8 mouse cellular contexts compared by ENCODE assay signal in the genomic region with DNA sequence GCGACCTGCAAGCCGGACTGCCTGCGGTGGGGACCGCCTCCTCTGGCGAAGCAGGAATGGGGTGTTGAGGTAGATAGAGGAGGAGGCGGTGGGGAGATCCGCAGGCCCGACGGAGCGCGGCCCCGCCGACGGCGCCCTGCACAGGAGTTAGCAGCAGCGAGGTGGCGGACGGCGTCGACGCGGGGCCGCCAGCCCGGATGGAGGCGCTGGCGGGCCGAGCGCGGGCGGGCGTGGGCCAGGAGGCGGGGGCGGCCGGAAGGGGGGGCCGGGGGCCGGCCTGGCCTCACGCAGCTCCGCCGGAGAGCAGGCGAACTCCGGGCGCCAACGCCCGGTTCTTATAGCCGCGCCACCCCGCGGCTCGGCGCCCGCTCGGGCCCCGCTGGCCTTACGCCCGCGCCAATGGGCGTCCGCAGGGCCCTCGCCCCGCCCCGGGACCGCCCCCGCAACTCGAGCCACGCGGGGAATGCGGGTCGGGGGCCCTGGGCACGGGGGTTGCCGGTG. TPM values are rescaled to one million over a fixed set of nuclear protein-coding genes. Genes with fewer than 3 reads are reported as not detected.
DNase-seq lines count a peak whose midpoint lies in the region; ATAC-seq and TF ChIP-seq lines count a peak whose summit lies in the region.

No protein-coding gene starts in this region.

- no peak for TF ChIP-seq EP300 in heart, adult 2 months (IDR thresholded peaks at IDR 0.05; ENCODE audit: insufficient read depth, low read depth, low read length)

- no peaks in the 10 kb centered on the region for H3K79me2 ChIP-seq in heart, adult 2 months (replicated peaks; ENCODE audit: control insufficient read depth, insufficient read depth, low read length)

- no peak for TF ChIP-seq POLR2A in heart, adult 2 months (IDR thresholded peaks at IDR 0.05; ENCODE audit: insufficient read depth, low read depth, low read length)

- WGBS in heart, adult 2 months: 1% methylated on average over 52 of the region's 70 CpGs
- WGBS in heart, embryonic 16.5 days: under 1% methylated on average over 49 of the region's 70 CpGs
- WGBS in liver, embryonic 11.5 days: under 1% methylated on average over 51 of the region's 70 CpGs
- WGBS in neural tube, embryonic 14.5 days: under 1% methylated on average over 35 of the region's 70 CpGs

- intact Hi-C loops in heart, adult 2 months (cut with DNase I): no loop called here

- peak; percentile 27 for TF ChIP-seq CTCF in heart, adult 2 months (IDR thresholded peaks at IDR 0.05)

- no peaks in the 10 kb centered on the region for H3K9me3 ChIP-seq in heart, embryonic 16.5 days (replicated peaks; ENCODE audit: control insufficient read depth, low read length)
- no peaks in the 10 kb centered on the region for H3K9me3 ChIP-seq in liver, embryonic 11.5 days (ENCODE audit: control insufficient read depth, low read length)
- no peaks in the 10 kb centered on the region for H3K9me3 ChIP-seq in neural tube, embryonic 14.5 days (ENCODE audit: control insufficient read depth, low read length)

- peaks cover 31% of the 10 kb centered on the region for H3K27me3 ChIP-seq in heart, adult 2 months (ENCODE audit: control insufficient read depth, insufficient read depth, low read length)
- peaks cover 56% of the 10 kb centered on the region for H3K27me3 ChIP-seq in heart, embryonic 16.5 days (ENCODE audit: control insufficient read depth, insufficient read depth, low read length)
- peaks cover 100% of the 10 kb centered on the region for H3K27me3 ChIP-seq in liver, embryonic 11.5 days (replicated peaks; ENCODE audit: control insufficient read depth, insufficient read depth, low read length)
- H3K27me3 ChIP-seq in neural tube, embryonic 14.5 days (ENCODE audit: control insufficient read depth, insufficient read depth, low read length): peaks cover 58% of the 10 kb centered on the region

- H3K36me3 ChIP-seq in heart, adult 2 months (ENCODE audit: control insufficient read depth, insufficient read depth, low read length): no peaks in the 10 kb centered on the region
- 0 out of 2 replicates have a peak, but pooled peaks cover 3% of the 10 kb centered on the region for H3K36me3 ChIP-seq in heart, embryonic 16.5 days (ENCODE audit: control insufficient read depth, insufficient read depth)
- no peaks in the 10 kb centered on the region for H3K36me3 ChIP-seq in liver, embryonic 11.5 days (ENCODE audit: control insufficient read depth, insufficient read depth, low read length)
- H3K36me3 ChIP-seq in neural tube, embryonic 14.5 days (ENCODE audit: control insufficient read depth, insufficient read depth, low read length): no peaks in the 10 kb centered on the region

- DNase-seq in heart, adult 2 months: peak; percentile 48 to 56
- no peak for DNase-seq in heart, adult 11 months
- DNase-seq in adrenal gland, postnatal 36 days: peak; percentile 42 to 64
- no peak for DNase-seq in liver, embryonic 11.5 days (ENCODE audit: low spot score)
- DNase-seq in left cerebral cortex, adult 11 months (ENCODE audit: low spot score): no peak

- H3K4me1 ChIP-seq in heart, adult 2 months (ENCODE audit: control insufficient read depth, insufficient read depth, low read length): peaks cover 2% of the 10 kb centered on the region
- H3K4me1 ChIP-seq in heart, embryonic 16.5 days (ENCODE audit: control insufficient read depth, insufficient read depth, low read length): no peaks in the 10 kb centered on the region; the same call in none of the 2 replicates
- peaks cover 4% of the 10 kb centered on the region; the same call in 1 of the 2 replicates for H3K4me1 ChIP-seq in liver, embryonic 11.5 days (replicated peaks; ENCODE audit: control insufficient read depth, insufficient read depth, low read length)
- H3K4me1 ChIP-seq in neural tube, embryonic 14.5 days (ENCODE audit: control insufficient read depth, insufficient read depth, low read length): peaks cover 15% of the 10 kb centered on the region; the same call in 1 of the 2 replicates

- peak overlapping the region; percentile 65 for H3K9ac ChIP-seq in heart, adult 2 months (ENCODE audit: low read depth, low read length)
- H3K9ac ChIP-seq in heart, embryonic 16.5 days (ENCODE audit: low read length): peak overlapping the region; percentile 91
- peak overlapping the region; percentile 76 for H3K9ac ChIP-seq in liver, embryonic 11.5 days (ENCODE audit: low read depth, low read length)
- no peak overlapping the region for H3K9ac ChIP-seq in neural tube, embryonic 14.5 days (replicated peaks; ENCODE audit: low read depth, low read length)

- H3K27ac ChIP-seq in heart, adult 2 months: no peak overlapping the region
- peak overlapping the region; percentile 96 for H3K27ac ChIP-seq in heart, embryonic 16.5 days (ENCODE audit: low read length)
- H3K27ac ChIP-seq in liver, embryonic 11.5 days (ENCODE audit: low read depth, low read length): peak overlapping the region; percentile 90
- H3K27ac ChIP-seq in neural tube, embryonic 14.5 days (ENCODE audit: low read depth, low read length): no peak overlapping the region

- peak; percentile 69 for ATAC-seq in heart, embryonic 16.5 days (replicated peaks; ENCODE audit: extremely low read depth, insufficient read depth, low FRiP score)
- peak; percentile 38 for ATAC-seq in liver, embryonic 11.5 days (replicated peaks; ENCODE audit: low FRiP score)
- ATAC-seq in neural tube, embryonic 14.5 days (ENCODE audit: low read depth): peak; percentile 48; the same call in 1 of the 2 replicates
- ATAC-seq in erythroid progenitor cell, adult 5-6 weeks (replicated peaks; ENCODE audit: low FRiP score, poor library complexity, severe bottlenecking): no peak

- peak overlapping the region; percentile 38 for H3K4me3 ChIP-seq in heart, adult 2 months
- peak overlapping the region; percentile 74 for H3K4me3 ChIP-seq in heart, embryonic 16.5 days (ENCODE audit: low read length)
- peak overlapping the region; percentile 59 for H3K4me3 ChIP-seq in liver, embryonic 11.5 days (ENCODE audit: low read depth, low read length)
- H3K4me3 ChIP-seq in neural tube, embryonic 14.5 days (ENCODE audit: low read depth, low read length): peak overlapping the region; percentile 23

- peak overlapping the region; percentile 52 for H3K4me2 ChIP-seq in heart, embryonic 16.5 days (ENCODE audit: low read depth, low read length)
- H3K4me2 ChIP-seq in liver, embryonic 11.5 days: peak overlapping the region; percentile 63
- peak overlapping the region; percentile 44 for H3K4me2 ChIP-seq in neural tube, embryonic 14.5 days (ENCODE audit: low read depth, low read length)

RNA-seq across cellular contexts. Expression of a gene that starts 7.4 kb away (rescaled TPM):
- 10 to 100 TPM; 60.0 to 75.2 TPM for total RNA-seq in heart, adult 2 months (2021)
- polyA plus RNA-seq in heart, adult 2 months (2012; rRNA removed): 64.5 and 80.0 TPM in 2 replicates
- total RNA-seq in adrenal gland, postnatal 36 days (2021): 1 to 10 TPM; 8.1 to 9.0 TPM
- 914 and 1,144 TPM in 2 replicates for polyA plus RNA-seq in heart, embryonic 16.5 days (2015; fragmentation: Nextera tagmentation; extraction: Ambion mirVana)
- polyA plus RNA-seq in liver, embryonic 11.5 days (2014; fragmentation: Nextera tagmentation; extraction: Ambion mirVana): 390 and 480 TPM in 2 replicates
- 24.6 and 171 TPM in 2 replicates for polyA plus RNA-seq in neural tube, embryonic 14.5 days (2014; fragmentation: Nextera tagmentation; extraction: Ambion mirVana)
- total RNA-seq in erythroid progenitor cell, adult 5-6 weeks (2015; ENCODE audit: low replicate concordance): not detected in 2 replicates
- not detected in 2 replicates for total RNA-seq in erythroid progenitor cell, adult 5-6 weeks (2017; ENCODE audit: low replicate concordance)

RNA-seq across cellular contexts. Expression of a gene that starts 10.5 kb away (rescaled TPM):
- not detected for total RNA-seq in heart, adult 2 months (2021)
- polyA plus RNA-seq in heart, adult 2 months (2012; rRNA removed): not detected in 2 replicates
- not detected for total RNA-seq in adrenal gland, postnatal 36 days (2021)
- polyA plus RNA-seq in heart, embryonic 16.5 days (2015; fragmentation: Nextera tagmentation; extraction: Ambion mirVana): 0.32 TPM in 1 of 2 replicates, not detected in the other
- not detected in 2 replicates for polyA plus RNA-seq in liver, embryonic 11.5 days (2014; fragmentation: Nextera tagmentation; extraction: Ambion mirVana)
- not detected in 2 replicates for polyA plus RNA-seq in neural tube, embryonic 14.5 days (2014; fragmentation: Nextera tagmentation; extraction: Ambion mirVana)
- not detected in 2 replicates for total RNA-seq in erythroid progenitor cell, adult 5-6 weeks (2015; ENCODE audit: low replicate concordance)
- total RNA-seq in erythroid progenitor cell, adult 5-6 weeks (2017; ENCODE audit: low replicate concordance): not detected in 2 replicates

Comparison
In these comparisons a context has a peak if more than half of its experiments do, and no peak if none do; other contexts are left out.
1. DNase-seq: peak in heart, adult 2 months (2 of 2) and adrenal gland, postnatal 36 days (2 of 2); none in heart, adult 11 months (single experiment), liver, embryonic 11.5 days (single experiment) and left cerebral cortex, adult 11 months (single experiment).
2. H3K27ac ChIP-seq: peak in heart, embryonic 16.5 days (single experiment) and liver, embryonic 11.5 days (single experiment); none in heart, adult 2 months (single experiment) and neural tube, embryonic 14.5 days (single experiment).
3. H3K4me3 ChIP-seq: peak in every context shown above with its lines; median percentile 74 in heart, embryonic 16.5 days; 59 in liver, embryonic 11.5 days; 38 in heart, adult 2 months; 23 in neural tube, embryonic 14.5 days.
4. Peak in every context shown above with its lines, with median percentiles within 50 percentile points of each other: H3K4me2 ChIP-seq.